Mouse (Mus musculus) left cerebral cortex, postnatal 14 days (tissue): ENCODE data around the gene Cdh18. TPM values are rescaled to one million over a fixed set of nuclear protein-coding genes. Genes with fewer than 3 reads are reported as not detected.
"Not testable (repeated sequence)": the region's sequence is repeated elsewhere in the genome, so short reads cannot be mapped to it uniquely, and the experiment has no call there.

Source experiments
- DNase-seq, 2 experiments: peaks; one replicate each; pipeline ENCODE4 v3.0.0; 2021 to 2022; ENCODE audit warnings: low spot score in 2 of 2, mixed read lengths in 1 of 2
- intact Hi-C: fragments of 180-260 bp; cut with DNase I; formaldehyde crosslinking; loops from one replicate; pipeline ENCODE4 v1.15.1; 2025
- total RNA-seq, 2 experiments: library from RNA; stranded (reverse); gene quantifications; 2 replicates each; pipeline ENCODE4 v1.2.3; 2021

The Cdh18 gene
- total RNA-seq, 2 experiments from 2014 or later, result 27.6 to 31.9 TPM

GRCm38 (mm10) chr15:23134950-23135715 is 586.3 kb downstream of the Cdh18 start:
- no peak for DNase-seq
- intact Hi-C loops, result no loop called here

DNA sequence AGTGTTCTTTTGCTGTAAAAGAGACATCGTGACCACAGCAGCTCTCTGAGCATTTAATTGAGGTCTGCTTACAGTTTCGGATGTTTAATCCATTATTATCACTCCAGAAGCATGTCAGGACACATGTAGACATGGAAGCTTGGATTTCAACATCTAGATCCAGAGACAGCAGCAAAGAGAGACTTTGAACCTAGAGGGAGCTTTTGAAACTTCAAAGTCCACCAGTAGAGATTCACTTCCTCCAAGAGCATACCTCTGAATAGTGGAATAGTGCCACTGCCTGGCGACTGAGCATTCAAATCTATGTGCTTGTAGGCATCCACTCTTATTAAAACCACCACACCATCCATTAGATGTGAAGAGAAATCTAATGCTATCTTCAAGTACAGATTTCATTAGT is 588.1 kb downstream of the Cdh18 start:
- intact Hi-C loops, result no loop called here
- no peak for DNase-seq

DNA sequence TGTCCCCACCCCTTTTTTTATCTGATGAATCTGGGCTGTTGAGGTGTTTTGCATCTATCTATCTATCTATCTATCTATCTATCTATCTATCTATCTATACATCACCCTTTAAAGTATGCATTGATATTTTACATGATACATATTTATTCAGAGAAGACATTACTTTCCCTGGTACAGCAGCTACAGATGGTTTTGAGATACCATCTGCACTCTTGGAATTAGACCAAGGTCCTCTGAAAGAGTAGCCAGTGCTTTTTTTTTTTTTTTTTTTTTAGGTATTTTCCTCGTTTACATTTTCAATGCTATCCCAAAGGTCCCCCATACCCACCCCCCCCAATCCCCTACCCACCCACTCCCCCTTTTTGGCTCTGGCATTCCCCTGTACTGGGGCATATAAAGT is 594.1 kb downstream of the Cdh18 start:
- DNase-seq, intact Hi-C loops: not testable (repeated sequence)

GRCm38 (mm10) chr15:23155883-23156282 is 607.1 kb downstream of the Cdh18 start:
- DNase-seq, result no peak
- intact Hi-C loops, result no loop called here

DNA sequence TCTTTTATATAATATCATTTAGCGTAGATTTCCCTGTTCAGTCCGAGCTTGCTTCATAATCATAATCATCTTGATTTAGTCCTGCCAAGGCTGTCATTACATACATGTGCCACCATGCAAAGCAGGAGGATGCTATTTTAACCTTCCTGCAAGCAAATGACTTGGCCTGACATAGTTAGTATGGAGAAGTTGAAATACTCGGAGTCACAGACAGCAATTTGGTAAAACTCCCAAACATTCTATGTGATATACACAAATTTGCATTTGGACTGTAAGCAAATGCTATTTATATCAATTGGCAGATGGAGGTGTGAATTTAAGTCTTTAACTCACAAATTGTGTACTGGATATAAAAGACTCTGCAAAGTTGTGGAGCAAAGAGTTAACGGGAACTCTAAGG is 616.0 kb downstream of the Cdh18 start:
- DNase-seq, result peak in 1 of 2 experiments; percentile 3
- intact Hi-C loops, result no loop called here

DNA sequence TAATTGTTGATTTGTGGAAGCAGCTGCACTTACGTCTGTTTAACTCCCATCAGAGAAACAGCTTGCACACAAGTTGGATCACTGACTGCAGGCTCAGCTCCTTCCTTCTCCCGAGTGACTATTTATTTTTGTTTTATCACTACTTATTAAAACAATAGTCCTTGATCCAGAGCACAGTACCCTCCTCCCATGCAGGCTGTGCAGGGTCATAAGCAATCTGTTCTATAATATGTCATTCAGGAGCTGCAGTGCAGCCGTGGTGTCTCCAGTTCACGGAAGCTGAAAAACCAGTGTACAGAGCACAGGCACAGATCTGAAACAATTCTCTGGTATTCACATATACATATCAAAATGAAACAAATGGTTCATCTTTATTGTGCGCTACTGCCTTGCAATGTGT is 625.8 kb downstream of the Cdh18 start:
- intact Hi-C loops, result no loop called here
- DNase-seq, result no peak

- no peak for DNase-seq
- intact Hi-C loops, result no loop called here
Measured at GRCm38 (mm10) chr15:23212068-23212467, 663.2 kb downstream of the Cdh18 start.

DNA sequence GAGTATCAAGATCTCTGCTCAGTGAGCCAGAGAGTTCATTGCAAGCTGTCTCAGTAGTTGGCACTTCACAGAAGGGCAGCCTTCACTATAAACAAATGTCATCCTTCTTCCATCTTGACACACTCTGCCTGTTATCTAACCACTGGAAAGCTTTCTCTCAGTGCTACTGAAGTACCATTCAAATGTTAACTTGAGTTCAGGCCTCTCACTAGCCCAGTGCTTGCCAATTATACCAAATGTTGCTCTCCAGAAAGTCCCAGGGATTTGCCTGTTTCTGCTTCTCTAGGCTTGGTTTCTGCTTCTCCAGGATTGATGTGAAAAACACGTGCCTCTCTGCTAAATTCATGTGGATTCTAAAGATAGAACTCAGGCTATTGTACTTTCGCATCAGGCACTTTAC is 681.8 kb downstream of the Cdh18 start:
- DNase-seq, result no peak
- intact Hi-C loops, result no loop called here

DNA sequence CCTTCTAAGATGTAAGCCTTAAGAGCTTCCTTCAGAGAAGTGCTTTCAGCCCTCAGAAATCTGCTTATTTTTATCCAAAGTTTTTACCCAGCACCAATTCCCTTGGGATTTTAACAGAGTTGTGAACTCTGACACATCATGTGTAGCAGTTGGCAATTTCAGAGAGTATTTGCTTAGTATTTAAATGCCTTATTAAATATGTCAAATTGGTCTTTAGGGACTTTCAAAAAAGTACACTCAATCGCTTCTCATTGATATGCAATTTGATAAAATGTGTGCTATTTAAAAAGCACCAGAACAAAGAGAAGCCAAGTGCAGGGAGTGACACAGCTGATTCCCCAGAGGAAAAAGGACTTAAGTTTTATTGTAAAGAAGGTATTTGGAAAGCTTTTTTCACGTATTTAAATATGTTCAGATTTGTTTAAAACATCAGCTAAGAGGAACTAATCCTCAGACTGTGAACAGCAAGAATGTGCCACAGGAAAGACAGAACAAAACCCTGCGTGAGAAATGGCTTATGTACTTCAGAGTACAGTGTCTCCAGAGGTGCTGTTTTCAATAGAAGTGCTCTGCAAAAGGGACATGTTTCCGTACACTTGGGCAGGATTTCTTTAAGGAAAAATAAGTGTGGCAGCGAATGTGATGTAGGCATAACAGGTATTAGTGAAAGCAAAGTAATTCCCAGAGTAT is 709.1 kb downstream of the Cdh18 start:
- DNase-seq, result no peak

DNA sequence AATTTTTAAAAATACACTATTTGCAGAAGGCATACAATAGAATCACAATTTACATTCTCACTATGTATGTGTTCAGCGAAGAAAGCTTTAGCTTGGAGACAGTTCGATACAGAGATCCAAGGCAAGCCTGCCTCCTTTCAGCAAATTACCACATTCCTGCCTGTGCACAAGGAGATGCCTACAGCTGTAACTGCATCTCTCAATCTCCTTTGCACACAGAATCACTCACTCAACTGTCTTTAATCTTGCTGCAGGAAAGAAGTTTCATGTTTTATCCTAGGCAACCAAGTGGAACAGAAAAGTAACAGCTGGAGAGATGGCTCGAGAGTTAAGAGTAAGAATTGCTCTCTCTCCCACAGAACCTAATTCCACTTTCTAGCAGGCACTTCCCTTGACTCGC is 729.6 kb downstream of the Cdh18 start:
- intact Hi-C loops, result no loop called here

More for the DNA sequence above, 709.1 kb downstream of the Cdh18 start:
- intact Hi-C loops, result no loop called here

DNA sequence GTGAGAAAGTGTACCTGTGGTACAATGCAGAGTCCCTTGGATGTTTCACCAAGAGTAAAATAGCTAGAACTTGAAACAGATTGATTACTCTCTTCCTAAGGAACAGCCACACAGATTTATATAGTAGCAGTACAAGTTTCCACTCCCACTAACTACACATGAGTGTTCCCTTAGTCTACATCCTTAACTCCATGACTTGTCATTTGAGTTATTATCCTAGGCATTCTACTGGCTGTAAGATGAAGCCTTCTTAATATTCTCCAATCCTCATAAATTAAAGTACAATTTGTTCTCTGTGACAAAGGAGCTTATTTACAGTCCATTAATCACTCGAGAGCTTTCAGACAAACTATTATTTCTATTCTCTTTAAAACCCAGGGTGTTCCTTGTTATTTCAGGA is 756.2 kb downstream of the Cdh18 start:
- DNase-seq, result no peak
- intact Hi-C loops, result no loop called here

More for the DNA sequence above, 729.6 kb downstream of the Cdh18 start:
- no peak for DNase-seq

DNA sequence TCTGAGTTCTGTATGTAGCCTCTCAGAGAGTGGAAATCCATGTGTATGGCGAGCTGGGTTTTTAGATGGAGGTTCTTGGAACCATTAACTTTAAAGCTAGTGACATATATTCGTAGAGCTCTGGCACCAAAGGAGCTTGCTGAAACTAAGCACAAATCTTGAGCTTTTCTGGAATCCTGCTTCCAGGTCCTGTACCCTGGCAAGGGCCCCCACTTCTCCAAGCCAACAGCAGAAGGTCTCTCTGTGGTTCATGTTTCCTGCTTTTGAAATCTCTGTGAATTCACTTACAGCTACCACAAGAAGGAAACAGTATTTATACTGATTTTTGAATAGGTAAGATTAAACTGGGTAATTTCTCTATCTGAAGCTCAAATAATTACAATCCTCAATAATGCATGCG is 767.9 kb downstream of the Cdh18 start:
- intact Hi-C loops, result no loop called here
- DNase-seq, result no peak

DNA sequence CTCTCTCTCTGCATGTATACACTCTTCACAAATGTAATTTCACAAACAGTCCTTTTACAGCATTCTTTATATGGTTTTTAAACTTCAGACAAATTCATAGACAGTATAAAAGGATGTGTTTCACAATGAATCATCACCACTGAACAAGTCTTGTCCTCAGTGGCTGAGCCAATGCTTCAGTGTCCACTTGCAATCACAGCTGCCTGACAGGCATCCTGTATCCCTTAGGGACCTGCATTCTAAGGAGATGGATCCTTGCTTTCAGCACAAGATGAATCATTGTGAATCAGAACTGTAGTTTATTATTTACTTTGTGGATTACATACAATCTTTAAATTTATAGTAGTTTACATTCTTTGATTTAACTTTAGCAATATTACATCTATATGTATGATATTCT is 768.6 kb downstream of the Cdh18 start:
- no peak for DNase-seq
- intact Hi-C loops, result no loop called here

DNA sequence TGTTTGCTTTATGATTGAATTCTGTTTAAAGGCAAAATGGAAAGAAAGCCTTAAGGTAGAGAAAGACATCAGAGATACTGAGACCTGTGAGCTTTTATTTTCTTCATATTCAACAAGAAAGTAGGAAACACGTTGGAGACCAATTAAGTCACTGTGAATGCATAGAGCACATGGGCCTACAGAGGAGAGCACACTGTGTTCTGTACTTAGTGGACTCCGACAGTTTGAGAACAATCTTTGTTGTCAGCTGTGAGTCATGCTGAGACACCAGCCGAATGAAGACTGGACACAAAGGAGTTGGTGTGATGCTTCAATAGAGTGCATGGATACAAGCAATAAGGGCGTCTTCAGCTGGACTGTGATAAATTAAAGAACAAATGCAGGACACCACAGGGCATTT is 791.5 kb downstream of the Cdh18 start:
- intact Hi-C loops, DNase-seq: not testable (repeated sequence)

DNA sequence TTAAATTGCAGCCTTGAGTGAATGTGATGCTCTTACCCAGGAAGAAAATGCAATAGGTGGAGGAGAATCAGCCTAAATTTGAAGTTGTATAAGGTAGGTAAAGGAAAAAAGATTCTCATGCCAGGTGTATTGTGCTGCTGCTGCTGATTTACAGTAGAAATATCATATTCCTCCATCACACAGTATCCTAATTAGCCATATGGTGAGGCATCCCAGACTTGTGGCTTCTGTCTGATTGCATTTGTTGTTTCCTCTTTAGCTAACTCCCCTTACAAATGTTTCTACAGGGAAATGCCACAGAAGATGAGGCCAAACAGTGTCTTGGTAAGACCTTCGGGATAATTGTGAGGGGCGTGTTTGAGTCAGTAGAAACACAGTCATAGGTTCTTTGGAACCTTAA is 802.3 kb downstream of the Cdh18 start:
- intact Hi-C loops, result no loop called here
- no peak for DNase-seq

DNA sequence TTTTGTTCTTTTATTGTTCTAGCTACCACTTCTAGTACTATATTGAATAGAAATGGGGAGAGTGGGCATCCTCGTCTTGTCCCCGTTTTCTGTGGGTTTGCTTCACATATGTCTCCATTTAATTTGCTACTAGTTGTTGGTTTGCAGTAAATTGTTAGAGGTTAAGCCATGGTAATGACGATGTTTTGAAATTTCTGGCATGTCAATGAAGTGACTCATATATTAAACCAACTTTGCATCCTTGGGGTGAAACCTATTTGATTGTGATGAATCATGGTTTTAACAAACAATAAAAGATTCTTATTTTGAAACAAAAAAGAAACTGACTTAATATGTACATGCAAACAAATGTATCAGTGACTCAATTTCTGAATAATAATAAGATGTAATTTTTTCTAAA is 817.5 kb downstream of the Cdh18 start:
- no peak for DNase-seq

GRCm38 (mm10) chr15:23367712-23368111 is 818.9 kb downstream of the Cdh18 start:
- no peak for DNase-seq
- intact Hi-C loops, result no loop called here

More for the DNA sequence above, 817.5 kb downstream of the Cdh18 start:
- intact Hi-C loops, result no loop called here

GRCm38 (mm10) chr15:23378016-23378750 is 829.4 kb downstream of the Cdh18 start:
- intact Hi-C loops, result no loop called here
- peak in 1 of 2 experiments; percentile 8 for DNase-seq

DNA sequence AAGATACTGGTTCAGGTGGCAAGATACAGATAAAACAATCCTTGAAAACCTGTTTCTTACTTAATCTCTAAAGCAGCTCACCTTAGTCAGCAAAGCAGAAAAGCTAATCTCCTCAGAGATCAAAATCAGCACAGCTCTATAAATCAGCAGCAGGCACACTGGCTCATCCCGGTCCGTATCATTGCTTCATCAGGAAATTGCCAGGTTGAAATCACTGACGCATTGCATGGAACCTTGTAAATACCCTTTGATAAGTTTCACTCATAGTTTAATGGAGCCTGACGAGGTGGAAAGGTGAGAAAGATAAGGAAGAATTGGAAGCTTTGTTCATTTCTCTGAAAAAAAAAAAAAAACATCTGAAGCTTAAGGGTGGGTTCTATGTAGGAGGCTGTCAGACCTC is 837.0 kb downstream of the Cdh18 start:
- intact Hi-C loops, result no loop called here
- no peak for DNase-seq

DNA sequence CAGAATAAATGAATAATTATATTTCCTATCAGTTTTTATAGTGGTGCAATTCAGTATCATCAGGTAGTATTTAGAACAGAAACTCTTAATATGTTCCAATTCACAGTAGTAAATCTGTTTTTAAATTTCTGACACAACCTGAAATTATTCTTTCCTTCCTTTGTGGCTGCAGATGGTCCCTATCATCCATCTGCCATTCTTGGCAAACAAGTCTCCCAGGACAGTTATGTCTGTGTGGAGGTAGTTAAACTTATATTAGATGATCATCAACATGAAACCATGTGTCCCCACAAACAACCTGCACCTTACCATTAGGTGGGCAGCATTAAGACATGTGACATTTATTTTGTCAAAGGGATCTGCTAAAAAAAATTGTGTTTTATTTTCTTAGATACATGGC is 847.8 kb downstream of the Cdh18 start:
- intact Hi-C loops, result no loop called here
- DNase-seq, result no peak
